Mouse (Mus musculus) myocyte (in vitro differentiated cells): ENCODE measurements around the gene Shisal2a. TPM values are rescaled to one million over a fixed set of nuclear protein-coding genes. Genes with fewer than 3 reads are reported as not detected.
A peak's percentile ranks its signal among the peaks of the same experiment; 100 is the strongest.

Experiments used
- H3K27me3 ChIP-seq: one replicate; pipeline ENCODE4 v1.6.1; 2011; ENCODE audit not compliant: control insufficient read depth, insufficient read depth, insufficient read length
- H3K36me3 ChIP-seq: one replicate; pipeline ENCODE4 v1.6.1; 2011; ENCODE audit not compliant: control insufficient read depth, insufficient read depth
- H3K4me2 ChIP-seq: one replicate; pipeline ENCODE4 v1.6.1; 2011; ENCODE audit warnings: low read depth, control low read depth
- H3K4me3 ChIP-seq: one replicate; pipeline ENCODE4 v1.5.1; 2011; ENCODE audit warnings: mild to moderate bottlenecking, control low read depth, moderate library complexity
- H3K79me2 ChIP-seq: one replicate; pipeline ENCODE4 v1.6.1; 2011; ENCODE audit not compliant: control insufficient read depth, insufficient read depth
- H3ac ChIP-seq: one replicate; pipeline ENCODE4 v1.6.1; 2011; ENCODE audit not compliant: control insufficient read depth, insufficient read length
- CEBPB ChIP-seq: IDR thresholded peaks from 2 replicates; pipeline ENCODE4 v1.6.1; 2011; ENCODE audit warnings: mild to moderate bottlenecking, moderate library complexity; ENCODE audit not compliant: poor library complexity, insufficient read depth, severe bottlenecking
- E2F4 ChIP-seq: IDR thresholded peaks from one replicate; pipeline ENCODE4 v1.6.1; 2011; ENCODE audit warnings: mild to moderate bottlenecking, control low read depth, moderate library complexity; ENCODE audit not compliant: insufficient read depth
- MAX ChIP-seq: IDR thresholded peaks from one replicate; pipeline ENCODE4 v1.6.1; 2011; ENCODE audit warnings: low read depth, mild to moderate bottlenecking, control low read depth
- MYOD1 ChIP-seq, 3 experiments: IDR thresholded peaks; one replicate each; pipeline ENCODE4 v1.6.1; 2011; ENCODE audit warnings: control low read depth in 2 of 3, low read depth in 2 of 3, mild to moderate bottlenecking in 2 of 3, moderate library complexity in 1 of 3; ENCODE audit not compliant: insufficient read length in 2 of 3, control insufficient read depth in 1 of 3
- MYOG ChIP-seq, 3 experiments: IDR thresholded peaks; one replicate each; pipeline ENCODE4 v1.6.1; 2011; ENCODE audit warnings: control low read depth in 2 of 3, low read depth in 2 of 3, mild to moderate bottlenecking in 2 of 3; ENCODE audit not compliant: insufficient read length in 2 of 3, control insufficient read depth in 1 of 3, insufficient read depth in 1 of 3
- POLR2A ChIP-seq: IDR thresholded peaks from one replicate; pipeline ENCODE4 v1.6.1; 2011; ENCODE audit warnings: low read depth, mild to moderate bottlenecking, control low read depth, moderate library complexity; ENCODE audit not compliant: insufficient read length
- POLR2AphosphoS2 ChIP-seq: IDR thresholded peaks from one replicate; pipeline ENCODE4 v1.6.1; 2011; ENCODE audit warnings: low read depth, control low read depth; ENCODE audit not compliant: insufficient read length
- REST ChIP-seq: IDR thresholded peaks from one replicate; pipeline ENCODE4 v1.6.1; 2011; ENCODE audit warnings: mild to moderate bottlenecking, control low read depth, moderate library complexity; ENCODE audit not compliant: insufficient read depth, insufficient read length
- SRF ChIP-seq: IDR thresholded peaks from one replicate; pipeline ENCODE4 v1.6.1; 2011; ENCODE audit warnings: low read depth; ENCODE audit not compliant: control insufficient read depth, insufficient read length
- TCF12 ChIP-seq: IDR thresholded peaks from one replicate; pipeline ENCODE4 v1.6.1; 2011; ENCODE audit warnings: mild to moderate bottlenecking, control low read depth; ENCODE audit not compliant: poor library complexity, insufficient read depth, severe bottlenecking
- TCF3 ChIP-seq: IDR thresholded peaks from one replicate; pipeline ENCODE4 v1.6.1; 2011; ENCODE audit warnings: low read depth, control low read depth; ENCODE audit not compliant: insufficient read length
- USF1 ChIP-seq: IDR thresholded peaks from one replicate; pipeline ENCODE4 v1.6.1; 2011; ENCODE audit warnings: low read depth, mild to moderate bottlenecking, control low read depth, moderate library complexity
- polyA plus RNA-seq: library from polyadenylated mRNA; unstranded; fragments of >200 nt; fragmentation: generic; extraction: Trizol; gene quantifications from one replicate; pipeline ENCODE4 v1.2.1, GENCODE M21; 2012; ENCODE audit warnings: missing spikeins

Shisal2a gene
- polyA plus RNA-seq, 1 experiment, result 0.40 TPM

- no peaks in the 10 kb centered on the region for H3K36me3 ChIP-seq
- H3K27me3 ChIP-seq, result no peaks in the 10 kb centered on the region
- no peak for TF ChIP-seq MYOG (IDR thresholded peaks at IDR 0.05; ENCODE audit: control insufficient read depth in 1 of 3, insufficient read depth in 1 of 3, insufficient read length in 2 of 3, low read depth in 2 of 3)
- TF ChIP-seq SRF, result no peak
- no peak for TF ChIP-seq MYOD1 (IDR thresholded peaks at IDR 0.05; ENCODE audit: control insufficient read depth in 1 of 3, insufficient read length in 2 of 3, low read depth in 2 of 3)
- TF ChIP-seq POLR2AphosphoS2, result no peak
- H3K4me3 ChIP-seq, result no peak overlapping the region
- no peak overlapping the region for H3K4me2 ChIP-seq
- peaks cover 9% of the 10 kb centered on the region for H3K79me2 ChIP-seq
- H3ac ChIP-seq, result no peak overlapping the region
These were observed 51.1 kb downstream of the Shisal2a start for GRCm38 (mm10) chr4:108332041-108332440.

- no peak overlapping the region for H3K4me3 ChIP-seq
- H3ac ChIP-seq, result no peak overlapping the region
- no peaks in the 10 kb centered on the region for H3K36me3 ChIP-seq
- no peak overlapping the region for H3K4me2 ChIP-seq
- peaks cover 9% of the 10 kb centered on the region for H3K79me2 ChIP-seq
- no peaks in the 10 kb centered on the region for H3K27me3 ChIP-seq
- TF ChIP-seq TCF3 (no peak), REST (no peak), TCF12 (no peak), MYOG (IDR thresholded peaks at IDR 0.05; ENCODE audit: control insufficient read depth in 1 of 3, insufficient read depth in 1 of 3, insufficient read length in 2 of 3, low read depth in 2 of 3) (no peak), SRF (no peak), USF1 (no peak), CEBPB (no peak)
These were observed 53.3 kb downstream of the Shisal2a start for GRCm38 (mm10) chr4:108329840-108330239.

GRCm38 (mm10) chr4:108327730-108328484 is 55.2 kb downstream of the Shisal2a start, which contains the start of gene Coa7:
Gene Coa7 (plus strand): TSS chr4:108328140.
- Histone ChIP-seq H3K4me2 (peak within 1 kb of the TSS; percentile 97), H3K27me3 (no peaks in the 10 kb centered on the region), H3ac (peak within 1 kb of the TSS; percentile 30), H3K79me2 (peaks cover 9% of the 10 kb centered on the region), H3K4me3 (peak within 1 kb of the TSS; percentile 88), H3K36me3 (no peaks in the 10 kb centered on the region)
- TF ChIP-seq SRF (peak; percentile 56), TCF3 (no peak), MYOG (IDR thresholded peaks at IDR 0.05; ENCODE audit: control insufficient read depth in 1 of 3, insufficient read depth in 1 of 3, insufficient read length in 2 of 3, low read depth in 2 of 3) (peak in 1 of 3 experiments; percentile 35), TCF12 (no peak), REST (no peak), E2F4 (peak; percentile 3), USF1 (peak; percentile 91), CEBPB (no peak), POLR2AphosphoS2 (no peak), POLR2A (peak; percentile 55), MAX (no peak), MYOD1 (IDR thresholded peaks at IDR 0.05; ENCODE audit: control insufficient read depth in 1 of 3, insufficient read length in 2 of 3, low read depth in 2 of 3) (no peak)

- Histone ChIP-seq H3K27me3 (no peaks in the 10 kb centered on the region), H3K4me2 (peak overlapping the region; percentile 93), H3K4me3 (peak overlapping the region; percentile 88)
These were observed 56.0 kb downstream of the Shisal2a start for GRCm38 (mm10) chr4:108327071-108327579.

GRCm38 (mm10) chr4:108323588-108323987 is 59.6 kb downstream of the Shisal2a start:
- Histone ChIP-seq H3K79me2 (peaks cover 5% of the 10 kb centered on the region), H3K36me3 (no peaks in the 10 kb centered on the region), H3K4me2 (no peak overlapping the region), H3K4me3 (no peak overlapping the region), H3K27me3 (no peaks in the 10 kb centered on the region), H3ac (no peak overlapping the region)
- TF ChIP-seq MYOD1 (IDR thresholded peaks at IDR 0.05; ENCODE audit: control insufficient read depth in 1 of 3, insufficient read length in 2 of 3, low read depth in 2 of 3), result no peak
- TF ChIP-seq TCF3, result no peak

More at GRCm38 (mm10) chr4:108327071-108327579, 56.0 kb downstream of the Shisal2a start:
- H3K36me3 ChIP-seq, result no peaks in the 10 kb centered on the region
- no peak for TF ChIP-seq MAX
- 0 out of 2 replicates have a peak, but pooled peaks have one; percentile 14 for TF ChIP-seq CEBPB
- H3ac ChIP-seq, result peak overlapping the region; percentile 30
- peaks cover 9% of the 10 kb centered on the region for H3K79me2 ChIP-seq
